Mouse (Mus musculus) forebrain, embryonic 12.5 days (tissue): Measurements from ENCODE around the gene Rhox3a2. TPM values are rescaled to one million over a fixed set of nuclear protein-coding genes. Genes with fewer than 3 reads are reported as not detected.
"Not testable (repeated sequence)": the region's sequence is repeated elsewhere in the genome, so short reads cannot be mapped to it uniquely, and the experiment has no call there.

ENCODE experiments used
- ATAC-seq: fragments of 200-750 bp; cut with Nextera tagmentation; 2 replicates; pipeline ENCODE4 v1.8.0; 2017; ENCODE audit warnings: moderate TSS enrichment; ENCODE audit not compliant: low FRiP score
- H3K27ac ChIP-seq: fragments of 300-500 bp; sonication (generic); 2 replicates; pipeline ENCODE4 v1.5.1; 2016; ENCODE audit warnings: mild to moderate bottlenecking
- H3K27me3 ChIP-seq: fragments of 300-500 bp; sonication (generic); 2 replicates; pipeline ENCODE4 v1.6.1; 2016; ENCODE audit warnings: mild to moderate bottlenecking
- H3K36me3 ChIP-seq: fragments of 300-500 bp; sonication (generic); replicated peaks from 2 replicates; pipeline ENCODE4 v1.6.1; 2016; ENCODE audit warnings: mild to moderate bottlenecking
- H3K4me1 ChIP-seq: fragments of 300-500 bp; sonication (generic); 2 replicates; pipeline ENCODE4 v1.6.1; 2016
- H3K4me2 ChIP-seq: fragments of 300-500 bp; sonication (generic); 2 replicates; pipeline ENCODE4 v1.6.1; 2016; ENCODE audit warnings: mild to moderate bottlenecking, moderate library complexity
- H3K4me3 ChIP-seq: fragments of 300-500 bp; sonication (generic); replicated peaks from 2 replicates; pipeline ENCODE4 v1.5.1; 2016; ENCODE audit warnings: mild to moderate bottlenecking
- H3K9ac ChIP-seq: fragments of 300-500 bp; sonication (generic); 2 replicates; pipeline ENCODE4 v1.6.1; 2016; ENCODE audit warnings: mild to moderate bottlenecking
- H3K9me3 ChIP-seq: fragments of 300-500 bp; sonication (generic); 2 replicates; pipeline ENCODE4 v1.6.1; 2016
- WGBS: fragments of 180-500 bp; shearing (Covaris S2); methylation state at CpG from one replicate; pipeline ENCODE4 v1.1.7; 2016; 5-methylcytosine and 5-hydroxymethylcytosine counted together
- polyA plus RNA-seq: library from polyadenylated mRNA; unstranded; fragments of >200 nt; fragmentation: Nextera tagmentation; extraction: Ambion mirVana; gene quantifications from 2 replicates; pipeline ENCODE4 v1.2.1, GENCODE M21; 2016

Gene Rhox3a2
- polyA plus RNA-seq: not detected in 2 replicates

DNA sequence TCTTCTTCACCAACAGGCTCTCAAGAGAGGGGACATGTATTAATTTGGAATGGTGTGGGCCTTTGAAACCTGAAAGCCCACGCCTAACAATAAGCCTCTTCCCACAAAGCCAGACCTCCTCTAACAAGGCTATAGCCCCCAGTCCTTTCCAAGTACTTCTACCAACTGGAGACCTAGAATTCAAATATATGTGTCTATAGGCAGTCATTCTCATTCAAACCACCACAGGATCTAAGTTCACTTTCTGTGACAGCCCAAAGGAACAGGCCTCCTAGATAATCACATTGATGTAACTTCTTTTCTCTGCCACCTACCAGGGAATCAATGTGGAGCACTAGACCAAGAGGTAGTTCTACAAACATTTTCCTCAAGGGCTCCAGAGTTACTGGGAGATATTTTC, at the start of gene Rhox3a2:
Gene Rhox3a2 (plus strand): TSS at position 301 of the 400 bp plus-strand sequence.
- no CpG with 5 or more reads among the region's 1 CpGs for WGBS
- not testable (repeated sequence) for H3K27ac ChIP-seq, ATAC-seq, H3K9me3 ChIP-seq, H3K4me3 ChIP-seq, H3K4me1 ChIP-seq, H3K27me3 ChIP-seq, H3K36me3 ChIP-seq, H3K9ac ChIP-seq, H3K4me2 ChIP-seq

DNA sequence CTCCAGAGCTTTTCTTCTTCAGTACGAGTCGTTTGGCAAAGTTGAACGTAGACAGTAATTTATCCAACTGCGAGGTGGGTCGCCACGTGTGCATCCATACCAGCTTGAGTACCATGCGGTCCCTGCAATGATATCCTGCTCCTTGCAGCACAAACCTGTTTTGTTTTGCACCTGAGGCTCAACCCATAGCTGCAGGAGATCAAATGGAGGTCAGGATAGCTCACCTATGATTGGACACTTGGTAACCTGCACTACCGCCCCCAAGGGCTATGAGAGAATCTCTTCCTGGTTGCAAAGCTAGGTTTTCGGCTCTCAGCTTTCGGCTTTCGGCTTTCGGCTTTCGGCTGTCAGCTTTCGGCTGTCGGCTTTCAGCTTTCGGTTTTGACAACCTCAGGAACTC, 10.7 kb downstream of the Rhox3a2 start, which contains the start of gene Rhox4a2:
Gene Rhox4a2 (plus strand): TSS at position 301 of the 400 bp plus-strand sequence.
- not testable (repeated sequence) for H3K4me1 ChIP-seq, H3K36me3 ChIP-seq, H3K4me3 ChIP-seq, H3K27me3 ChIP-seq, ATAC-seq, H3K9me3 ChIP-seq, H3K27ac ChIP-seq, H3K4me2 ChIP-seq, H3K9ac ChIP-seq
- 94% methylated on average over 8 of the region's 16 CpGs for WGBS

DNA sequence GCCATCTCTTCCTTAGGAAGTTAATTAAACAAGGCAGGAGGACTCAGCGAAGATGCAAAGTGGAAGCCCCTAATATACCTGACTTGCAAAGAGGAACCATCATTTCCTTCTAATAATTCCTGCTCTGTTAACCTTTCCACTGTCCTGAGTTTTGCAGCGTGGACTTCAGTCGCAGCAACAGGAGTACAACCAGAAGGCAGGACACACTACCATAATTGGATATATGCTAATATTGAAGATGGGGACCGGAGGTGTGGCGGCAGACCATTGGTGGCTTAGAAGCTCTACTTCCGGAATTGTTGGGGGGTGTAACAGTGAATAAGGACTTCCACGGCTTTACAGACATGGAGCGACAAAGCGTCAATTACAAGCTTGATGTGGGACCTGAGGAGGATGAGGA, 31.9 kb downstream of the Rhox3a2 start, which contains the start of gene Rhox2b:
Gene Rhox2b (plus strand): TSS at position 301 of the 400 bp plus-strand sequence.
- not testable (repeated sequence) for H3K36me3 ChIP-seq, ATAC-seq, H3K4me1 ChIP-seq, H3K27me3 ChIP-seq, H3K9ac ChIP-seq, H3K4me3 ChIP-seq, H3K27ac ChIP-seq, H3K9me3 ChIP-seq, H3K4me2 ChIP-seq
- WGBS: no CpG with 5 or more reads among the region's 9 CpGs

DNA sequence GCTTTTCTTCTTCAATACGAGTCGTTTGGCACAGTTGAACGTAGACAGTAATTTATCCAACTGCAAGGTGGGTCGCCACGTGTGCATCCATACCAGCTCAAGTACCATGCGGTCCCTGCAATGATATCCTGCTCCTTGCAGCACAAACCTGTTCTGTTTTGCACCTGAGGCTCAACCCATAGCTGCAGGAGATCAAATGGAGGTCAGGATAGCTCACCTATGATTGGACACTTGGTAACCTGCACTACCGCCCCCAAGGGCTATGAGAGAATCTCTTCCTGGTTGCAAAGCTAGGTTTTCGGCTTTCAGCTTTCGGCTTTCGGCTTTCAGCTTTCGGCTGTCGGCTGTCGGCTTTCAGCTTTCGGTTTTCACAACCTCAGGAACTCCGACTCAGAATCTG, 52.4 kb downstream of the Rhox3a2 start, which contains the start of gene Rhox4b:
Gene Rhox4b (plus strand): TSS at position 301 of the 400 bp plus-strand sequence.
- H3K27ac ChIP-seq, H3K27me3 ChIP-seq, H3K4me1 ChIP-seq, H3K4me3 ChIP-seq, ATAC-seq, H3K9ac ChIP-seq, H3K4me2 ChIP-seq, H3K36me3 ChIP-seq, H3K9me3 ChIP-seq: not testable (repeated sequence)
- 87% methylated on average over 14 of the region's 15 CpGs for WGBS

Other genes with a start within 250 kb of the Rhox3a2 start
- 0.14 and 0.24 TPM in 2 replicates for gene Akap14, start 211.2 kb upstream of the Rhox3a2 start, polyA plus RNA-seq
- 362 and 392 TPM in 2 replicates for gene Ndufa1, start 188.9 kb upstream of the Rhox3a2 start, polyA plus RNA-seq
- gene Rnf113a1, start 188.8 kb upstream of the Rhox3a2 start, polyA plus RNA-seq: 14.4 and 15.3 TPM in 2 replicates
- gene Gm9, start 169.0 kb upstream of the Rhox3a2 start, polyA plus RNA-seq: not detected in 2 replicates
- gene Rhox1, start 157.8 kb upstream of the Rhox3a2 start, polyA plus RNA-seq: not detected in 2 replicates
- not detected in 2 replicates for gene Rhox2a, start 135.1 kb upstream of the Rhox3a2 start, polyA plus RNA-seq
- gene Rhox3a, start 130.1 kb upstream of the Rhox3a2 start, polyA plus RNA-seq: not detected in 2 replicates
- gene Rhox4a, start 114.7 kb upstream of the Rhox3a2 start, polyA plus RNA-seq: not detected in 2 replicates
- gene Rhox4a2, start 10.8 kb downstream of the Rhox3a2 start, polyA plus RNA-seq: 0.69 TPM in 1 of 2 replicates, not detected in the other
- not detected in 2 replicates for gene Rhox2b, start 32.0 kb downstream of the Rhox3a2 start, polyA plus RNA-seq
- 0.24 and 0.27 TPM in 2 replicates for gene Rhox4b, start 52.5 kb downstream of the Rhox3a2 start, polyA plus RNA-seq
- 0.54 and 0.70 TPM in 2 replicates for gene Rhox2c, start 73.7 kb downstream of the Rhox3a2 start, polyA plus RNA-seq
- gene Rhox3c, start 78.6 kb downstream of the Rhox3a2 start, polyA plus RNA-seq: not detected in 2 replicates
- not detected in 2 replicates for gene Rhox4c, start 100.3 kb downstream of the Rhox3a2 start, polyA plus RNA-seq
- not detected in 2 replicates for gene Rhox2d, start 113.4 kb downstream of the Rhox3a2 start, polyA plus RNA-seq
- gene Rhox4d, start 134.3 kb downstream of the Rhox3a2 start, polyA plus RNA-seq: not detected in 2 replicates
- gene Rhox2e, start 150.4 kb downstream of the Rhox3a2 start, polyA plus RNA-seq: not detected in 2 replicates
- gene Rhox3e, start 162.0 kb downstream of the Rhox3a2 start, polyA plus RNA-seq: not detected in 2 replicates
- not detected in 2 replicates for gene Rhox4e, start 177.4 kb downstream of the Rhox3a2 start, polyA plus RNA-seq
- 0.41 TPM in 1 of 2 replicates, not detected in the other for gene Rhox2f, start 191.4 kb downstream of the Rhox3a2 start, polyA plus RNA-seq
- not detected in 2 replicates for gene Rhox3f, start 201.0 kb downstream of the Rhox3a2 start, polyA plus RNA-seq
- gene Rhox4f, start 227.7 kb downstream of the Rhox3a2 start, polyA plus RNA-seq: not detected in 2 replicates
- gene Rhox3g, start 248.6 kb downstream of the Rhox3a2 start, polyA plus RNA-seq: not detected in 2 replicates